Mouse (Mus musculus) hindbrain, embryonic 13.5 days (tissue): Measurements from ENCODE around the gene Ano6. TPM values are rescaled to one million over a fixed set of nuclear protein-coding genes. Genes with fewer than 3 reads are reported as not detected.

Source experiments
- ATAC-seq: fragments of 200-750 bp; cut with Nextera tagmentation; 2 replicates; pipeline ENCODE4 v1.8.0; 2017; ENCODE audit warnings: moderate TSS enrichment; ENCODE audit not compliant: low FRiP score
- H3K27ac ChIP-seq: fragments of 300-500 bp; sonication (generic); 2 replicates; pipeline ENCODE4 v1.5.1; 2015; ENCODE audit warnings: inconsistent platforms, mild to moderate bottlenecking, moderate library complexity
- H3K27me3 ChIP-seq: fragments of 300-500 bp; sonication (generic); 2 replicates; pipeline ENCODE4 v1.6.1; 2015; ENCODE audit warnings: mild to moderate bottlenecking, inconsistent platforms
- H3K36me3 ChIP-seq: fragments of 300-500 bp; sonication (generic); 2 replicates; pipeline ENCODE4 v1.6.1; 2015; ENCODE audit warnings: mild to moderate bottlenecking, inconsistent platforms
- H3K4me1 ChIP-seq: fragments of 300-500 bp; sonication (generic); replicated peaks from 2 replicates; pipeline ENCODE4 v1.6.1; 2015; ENCODE audit warnings: inconsistent platforms
- H3K4me2 ChIP-seq: fragments of 300-500 bp; sonication (generic); 2 replicates; pipeline ENCODE4 v1.6.1; 2015; ENCODE audit warnings: inconsistent platforms, mild to moderate bottlenecking, moderate library complexity
- H3K4me3 ChIP-seq: fragments of 300-500 bp; sonication (generic); 2 replicates; pipeline ENCODE4 v1.5.1; 2015; ENCODE audit warnings: mild to moderate bottlenecking, inconsistent platforms
- H3K9ac ChIP-seq: fragments of 300-500 bp; sonication (generic); 2 replicates; pipeline ENCODE4 v1.6.1; 2015; ENCODE audit warnings: mild to moderate bottlenecking, inconsistent platforms
- H3K9me3 ChIP-seq: fragments of 300-500 bp; sonication (generic); 2 replicates; pipeline ENCODE4 v1.6.1; 2016; ENCODE audit warnings: inconsistent platforms
- WGBS: fragments of 180-500 bp; shearing (Covaris S2); methylation state at CpG from one replicate; pipeline ENCODE4 v1.1.7; 2015; 5-methylcytosine and 5-hydroxymethylcytosine counted together
- polyA plus RNA-seq: library from polyadenylated mRNA; unstranded; fragments of >200 nt; fragmentation: Nextera tagmentation; extraction: Ambion mirVana; gene quantifications from 2 replicates; pipeline ENCODE4 v1.2.1, GENCODE M21; 2015

The Ano6 gene
- polyA plus RNA-seq, 1 experiment from 2014 or later = 31.2 TPM

- Histone ChIP-seq H3K36me3 (no peaks in the 10 kb centered on the region), H3K4me1 (0 out of 2 replicates have a peak, but pooled peaks cover 8% of the 10 kb centered on the region), H3K9ac (no peak overlapping the region), H3K4me2 (no peak overlapping the region), H3K9me3 (no peaks in the 10 kb centered on the region), H3K4me3 (no peak overlapping the region), H3K27ac (no peak overlapping the region), H3K27me3 (no peaks in the 10 kb centered on the region)
- no peak for ATAC-seq
- 53% methylated on average over 11 of the region's 11 CpGs for WGBS
Observed at GRCm38 (mm10) chr15:95838171-95839020, 47.8 kb downstream of the Ano6 start.

GRCm38 (mm10) chr15:95839789-95840188 lies 49.1 kb downstream of the Ano6 start:
- H3K4me2 ChIP-seq = no peak overlapping the region
- no peaks in the 10 kb centered on the region for H3K27me3 ChIP-seq
- WGBS = 79% methylated on average over 3 of the region's 3 CpGs
- no peak overlapping the region for H3K9ac ChIP-seq
- 0 out of 2 replicates have a peak, but pooled peaks cover 11% of the 10 kb centered on the region for H3K4me1 ChIP-seq
- H3K4me3 ChIP-seq = no peak overlapping the region
- H3K36me3 ChIP-seq = no peaks in the 10 kb centered on the region
- no peaks in the 10 kb centered on the region for H3K9me3 ChIP-seq
- no peak for ATAC-seq
- H3K27ac ChIP-seq = no peak overlapping the region

- no peaks in the 10 kb centered on the region for H3K36me3 ChIP-seq
- H3K4me2 ChIP-seq = no peak overlapping the region
- H3K27me3 ChIP-seq = no peaks in the 10 kb centered on the region
- H3K4me3 ChIP-seq = no peak overlapping the region
- no peaks in the 10 kb centered on the region for H3K9me3 ChIP-seq
- H3K4me1 ChIP-seq = peaks cover 6% of the 10 kb centered on the region
- H3K27ac ChIP-seq = no peak overlapping the region
- H3K9ac ChIP-seq = no peak overlapping the region
- no peak for ATAC-seq
- WGBS = 87% methylated on average over 18 of the region's 18 CpGs
Observed at GRCm38 (mm10) chr15:95843183-95843949, 52.7 kb downstream of the Ano6 start.

- no peak for ATAC-seq
- WGBS = 72% methylated on average over 2 of the region's 2 CpGs
Observed at GRCm38 (mm10) chr15:95844412-95844811, 53.8 kb downstream of the Ano6 start.

GRCm38 (mm10) chr15:95846102-95846501 lies 55.5 kb downstream of the Ano6 start:
- 88% methylated on average over 5 of the region's 5 CpGs for WGBS
- Histone ChIP-seq H3K4me3 (no peak overlapping the region), H3K4me1 (peaks cover 8% of the 10 kb centered on the region), H3K9ac (no peak overlapping the region), H3K4me2 (no peak overlapping the region), H3K27me3 (no peaks in the 10 kb centered on the region), H3K36me3 (no peaks in the 10 kb centered on the region), H3K9me3 (no peaks in the 10 kb centered on the region), H3K27ac (no peak overlapping the region)
- no peak for ATAC-seq

More at GRCm38 (mm10) chr15:95844412-95844811, 53.8 kb downstream of the Ano6 start:
- Histone ChIP-seq H3K4me2 (no peak overlapping the region), H3K4me1 (peaks cover 8% of the 10 kb centered on the region), H3K4me3 (no peak overlapping the region), H3K9ac (no peak overlapping the region), H3K36me3 (no peaks in the 10 kb centered on the region), H3K27me3 (no peaks in the 10 kb centered on the region), H3K27ac (no peak overlapping the region), H3K9me3 (no peaks in the 10 kb centered on the region)

- H3K4me1 ChIP-seq = peaks cover 7% of the 10 kb centered on the region
- H3K9me3 ChIP-seq = no peaks in the 10 kb centered on the region
- H3K4me2 ChIP-seq = no peak overlapping the region
- 57% methylated on average over 6 of the region's 6 CpGs for WGBS
- H3K27me3 ChIP-seq = no peaks in the 10 kb centered on the region
- ATAC-seq = no peak
- H3K36me3 ChIP-seq = no peaks in the 10 kb centered on the region
- no peak overlapping the region for H3K27ac ChIP-seq
- H3K4me3 ChIP-seq = no peak overlapping the region
- H3K9ac ChIP-seq = no peak overlapping the region
Observed at GRCm38 (mm10) chr15:95848493-95849064, 57.9 kb downstream of the Ano6 start.

GRCm38 (mm10) chr15:95849513-95850411 lies 59.1 kb downstream of the Ano6 start:
- no peak for ATAC-seq
- Histone ChIP-seq H3K4me3 (no peak overlapping the region), H3K27me3 (no peaks in the 10 kb centered on the region), H3K4me2 (no peak overlapping the region), H3K9ac (no peak overlapping the region), H3K36me3 (no peaks in the 10 kb centered on the region), H3K4me1 (peaks cover 6% of the 10 kb centered on the region), H3K9me3 (no peaks in the 10 kb centered on the region), H3K27ac (no peak overlapping the region)
- 74% methylated on average over 18 of the region's 18 CpGs for WGBS

- Histone ChIP-seq H3K4me2 (no peak overlapping the region), H3K9ac (no peak overlapping the region), H3K36me3 (no peaks in the 10 kb centered on the region), H3K9me3 (no peaks in the 10 kb centered on the region), H3K27me3 (no peaks in the 10 kb centered on the region), H3K27ac (no peak overlapping the region), H3K4me1 (peaks cover 6% of the 10 kb centered on the region), H3K4me3 (no peak overlapping the region)
- WGBS = 93% methylated on average over 5 of the region's 5 CpGs
- ATAC-seq = no peak
Observed at GRCm38 (mm10) chr15:95850546-95850945, 59.9 kb downstream of the Ano6 start.

- H3K9ac ChIP-seq = no peak overlapping the region
- WGBS = 90% methylated on average over 13 of the region's 13 CpGs
- no peak overlapping the region for H3K4me3 ChIP-seq
- H3K4me2 ChIP-seq = no peak overlapping the region
- no peak overlapping the region for H3K27ac ChIP-seq
- H3K4me1 ChIP-seq = 0 out of 2 replicates have a peak, but pooled peaks cover 6% of the 10 kb centered on the region
- ATAC-seq = no peak
- H3K9me3 ChIP-seq = no peaks in the 10 kb centered on the region
- no peaks in the 10 kb centered on the region for H3K27me3 ChIP-seq
- no peaks in the 10 kb centered on the region for H3K36me3 ChIP-seq
Observed at GRCm38 (mm10) chr15:95855051-95855844, 64.6 kb downstream of the Ano6 start.

- ATAC-seq = no peak
- Histone ChIP-seq H3K9ac (no peak overlapping the region), H3K4me1 (0 out of 2 replicates have a peak, but pooled peaks cover 6% of the 10 kb centered on the region), H3K36me3 (no peaks in the 10 kb centered on the region), H3K4me3 (no peak overlapping the region), H3K27ac (no peak overlapping the region), H3K9me3 (no peaks in the 10 kb centered on the region), H3K4me2 (no peak overlapping the region), H3K27me3 (no peaks in the 10 kb centered on the region)
- 61% methylated on average over 7 of the region's 7 CpGs for WGBS
Observed at GRCm38 (mm10) chr15:95855953-95856352, 65.3 kb downstream of the Ano6 start.
